Mouse (Mus musculus): ENCODE results near the gene Cdc14a. TPM values are rescaled to one million over a fixed set of nuclear protein-coding genes. Genes with fewer than 3 reads are reported as not detected.

Cdc14a gene
- polyA plus RNA-seq, 1 experiment from 2014 or later, result 2.9 TPM

- no peak for ATAC-seq
- Histone ChIP-seq H3K4me2 (ENCODE audit: low read length) (no peak overlapping the region), H3K27me3 (replicated peaks; ENCODE audit: control insufficient read depth, insufficient read depth, low read length) (no peaks in the 10 kb centered on the region), H3K4me1 (ENCODE audit: control insufficient read depth, insufficient read depth, low read depth, low read length) (no peaks in the 10 kb centered on the region), H3K9ac (ENCODE audit: low read depth, low read length) (no peak overlapping the region), H3K4me3 (ENCODE audit: low read length) (no peak overlapping the region), H3K9me3 (ENCODE audit: control insufficient read depth, low read length) (no peaks in the 10 kb centered on the region), H3K36me3 (ENCODE audit: control insufficient read depth, insufficient read depth, low read length) (no peaks in the 10 kb centered on the region), H3K27ac (ENCODE audit: low read depth, low read length) (no peak overlapping the region)
- WGBS, result 96% methylated on average over 4 of the region's 4 CpGs
Observed at GRCm38 (mm10) chr3:116310672-116311071, 113.2 kb downstream of the Cdc14a start.

GRCm38 (mm10) chr3:116310033-116310432, 113.8 kb downstream of the Cdc14a start:
- no peak for ATAC-seq
- 89% methylated on average over 10 of the region's 10 CpGs for WGBS
- Histone ChIP-seq H3K4me1 (ENCODE audit: control insufficient read depth, insufficient read depth, low read depth, low read length) (no peaks in the 10 kb centered on the region), H3K4me2 (ENCODE audit: low read length) (no peak overlapping the region), H3K27me3 (replicated peaks; ENCODE audit: control insufficient read depth, insufficient read depth, low read length) (no peaks in the 10 kb centered on the region), H3K9me3 (ENCODE audit: control insufficient read depth, low read length) (no peaks in the 10 kb centered on the region), H3K36me3 (ENCODE audit: control insufficient read depth, insufficient read depth, low read length) (no peaks in the 10 kb centered on the region), H3K9ac (ENCODE audit: low read depth, low read length) (no peak overlapping the region), H3K4me3 (ENCODE audit: low read length) (no peak overlapping the region), H3K27ac (ENCODE audit: low read depth, low read length) (no peak overlapping the region)

- no peaks in the 10 kb centered on the region for H3K4me1 ChIP-seq (ENCODE audit: control insufficient read depth, insufficient read depth, low read depth, low read length)
Observed at GRCm38 (mm10) chr3:116304800-116305753, 118.8 kb downstream of the Cdc14a start.

GRCm38 (mm10) chr3:116302581-116302980, 121.3 kb downstream of the Cdc14a start:
- ATAC-seq, result no peak
- no peaks in the 10 kb centered on the region for H3K27me3 ChIP-seq (replicated peaks; ENCODE audit: control insufficient read depth, insufficient read depth, low read length)
- no peak overlapping the region for H3K4me2 ChIP-seq (ENCODE audit: low read length)
- no peak overlapping the region for H3K9ac ChIP-seq (ENCODE audit: low read depth, low read length)
- no peak overlapping the region for H3K27ac ChIP-seq (ENCODE audit: low read depth, low read length)
- H3K36me3 ChIP-seq (ENCODE audit: control insufficient read depth, insufficient read depth, low read length), result no peaks in the 10 kb centered on the region
- H3K9me3 ChIP-seq (ENCODE audit: control insufficient read depth, low read length), result no peaks in the 10 kb centered on the region
- 99% methylated on average over 7 of the region's 7 CpGs for WGBS
- H3K4me1 ChIP-seq (ENCODE audit: control insufficient read depth, insufficient read depth, low read depth, low read length), result no peaks in the 10 kb centered on the region
- H3K4me3 ChIP-seq (ENCODE audit: low read length), result no peak overlapping the region

More at GRCm38 (mm10) chr3:116304800-116305753, 118.8 kb downstream of the Cdc14a start:
- H3K27me3 ChIP-seq (replicated peaks; ENCODE audit: control insufficient read depth, insufficient read depth, low read length), result no peaks in the 10 kb centered on the region
- no peak overlapping the region for H3K27ac ChIP-seq (ENCODE audit: low read depth, low read length)
- no peaks in the 10 kb centered on the region for H3K36me3 ChIP-seq (ENCODE audit: control insufficient read depth, insufficient read depth, low read length)
- H3K9me3 ChIP-seq (ENCODE audit: control insufficient read depth, low read length), result no peaks in the 10 kb centered on the region
- WGBS, result 72% methylated on average over 18 of the region's 18 CpGs
- ATAC-seq, result peak; percentile 58; the same call in 1 of the 2 replicates
- no peak overlapping the region for H3K4me3 ChIP-seq (ENCODE audit: low read length)
- no peak overlapping the region for H3K9ac ChIP-seq (ENCODE audit: low read depth, low read length)
- no peak overlapping the region for H3K4me2 ChIP-seq (ENCODE audit: low read length)

GRCm38 (mm10) chr3:116301754-116302153, 122.1 kb downstream of the Cdc14a start:
- Histone ChIP-seq H3K4me3 (ENCODE audit: low read length) (no peak overlapping the region), H3K36me3 (ENCODE audit: control insufficient read depth, insufficient read depth, low read length) (no peaks in the 10 kb centered on the region), H3K4me2 (ENCODE audit: low read length) (no peak overlapping the region), H3K9ac (ENCODE audit: low read depth, low read length) (no peak overlapping the region), H3K9me3 (ENCODE audit: control insufficient read depth, low read length) (no peaks in the 10 kb centered on the region), H3K4me1 (ENCODE audit: control insufficient read depth, insufficient read depth, low read depth, low read length) (no peaks in the 10 kb centered on the region), H3K27ac (ENCODE audit: low read depth, low read length) (no peak overlapping the region), H3K27me3 (replicated peaks; ENCODE audit: control insufficient read depth, insufficient read depth, low read length) (no peaks in the 10 kb centered on the region)
- WGBS, result 85% methylated on average over 6 of the region's 6 CpGs
- ATAC-seq, result no peak

GRCm38 (mm10) chr3:116298727-116299126, 125.1 kb downstream of the Cdc14a start:
- Histone ChIP-seq H3K27me3 (replicated peaks; ENCODE audit: control insufficient read depth, insufficient read depth, low read length) (no peaks in the 10 kb centered on the region), H3K9ac (ENCODE audit: low read depth, low read length) (no peak overlapping the region), H3K4me1 (ENCODE audit: control insufficient read depth, insufficient read depth, low read depth, low read length) (no peaks in the 10 kb centered on the region), H3K36me3 (ENCODE audit: control insufficient read depth, insufficient read depth, low read length) (peaks cover 1% of the 10 kb centered on the region; the same call in 1 of the 2 replicates), H3K4me2 (ENCODE audit: low read length) (no peak overlapping the region), H3K9me3 (ENCODE audit: control insufficient read depth, low read length) (no peaks in the 10 kb centered on the region), H3K27ac (ENCODE audit: low read depth, low read length) (no peak overlapping the region), H3K4me3 (ENCODE audit: low read length) (no peak overlapping the region)
- 93% methylated on average over 10 of the region's 10 CpGs for WGBS
- ATAC-seq, result no peak

GRCm38 (mm10) chr3:116298003-116298402, 125.8 kb downstream of the Cdc14a start:
- H3K4me3 ChIP-seq (ENCODE audit: low read length), result no peak overlapping the region
- no peak for ATAC-seq
- H3K9me3 ChIP-seq (ENCODE audit: control insufficient read depth, low read length), result no peaks in the 10 kb centered on the region
- no peaks in the 10 kb centered on the region for H3K27me3 ChIP-seq (replicated peaks; ENCODE audit: control insufficient read depth, insufficient read depth, low read length)
- no peak overlapping the region for H3K27ac ChIP-seq (ENCODE audit: low read depth, low read length)
- no peak overlapping the region for H3K9ac ChIP-seq (ENCODE audit: low read depth, low read length)
- WGBS, result 87% methylated on average over 8 of the region's 8 CpGs
- H3K4me2 ChIP-seq (ENCODE audit: low read length), result no peak overlapping the region
- no peaks in the 10 kb centered on the region for H3K4me1 ChIP-seq (ENCODE audit: control insufficient read depth, insufficient read depth, low read depth, low read length)
- peaks cover 5% of the 10 kb centered on the region; the same call in 1 of the 2 replicates for H3K36me3 ChIP-seq (ENCODE audit: control insufficient read depth, insufficient read depth, low read length)

GRCm38 (mm10) chr3:116297170-116297569, 126.7 kb downstream of the Cdc14a start:
- H3K9ac ChIP-seq (ENCODE audit: low read depth, low read length), result no peak overlapping the region
- H3K27ac ChIP-seq (ENCODE audit: low read depth, low read length), result no peak overlapping the region
- no peak overlapping the region for H3K4me3 ChIP-seq (ENCODE audit: low read length)
- 96% methylated on average over 7 of the region's 7 CpGs for WGBS
- no peaks in the 10 kb centered on the region for H3K27me3 ChIP-seq (replicated peaks; ENCODE audit: control insufficient read depth, insufficient read depth, low read length)
- H3K4me2 ChIP-seq (ENCODE audit: low read length), result no peak overlapping the region
- H3K36me3 ChIP-seq (ENCODE audit: control insufficient read depth, insufficient read depth, low read length), result peaks cover 5% of the 10 kb centered on the region; the same call in 1 of the 2 replicates
- ATAC-seq, result no peak
- H3K4me1 ChIP-seq (ENCODE audit: control insufficient read depth, insufficient read depth, low read depth, low read length), result no peaks in the 10 kb centered on the region
- no peaks in the 10 kb centered on the region for H3K9me3 ChIP-seq (ENCODE audit: control insufficient read depth, low read length)

- Histone ChIP-seq H3K9ac (ENCODE audit: low read depth, low read length) (no peak overlapping the region), H3K4me3 (ENCODE audit: low read length) (no peak overlapping the region), H3K36me3 (ENCODE audit: control insufficient read depth, insufficient read depth, low read length) (peaks cover 5% of the 10 kb centered on the region; the same call in 1 of the 2 replicates), H3K4me2 (ENCODE audit: low read length) (no peak overlapping the region), H3K9me3 (ENCODE audit: control insufficient read depth, low read length) (no peaks in the 10 kb centered on the region), H3K27ac (ENCODE audit: low read depth, low read length) (no peak overlapping the region), H3K27me3 (replicated peaks; ENCODE audit: control insufficient read depth, insufficient read depth, low read length) (no peaks in the 10 kb centered on the region), H3K4me1 (ENCODE audit: control insufficient read depth, insufficient read depth, low read depth, low read length) (no peaks in the 10 kb centered on the region)
- no peak for ATAC-seq
- WGBS, result 86% methylated on average over 9 of the region's 9 CpGs
Observed at GRCm38 (mm10) chr3:116290041-116290815, 133.6 kb downstream of the Cdc14a start.

All from hindbrain, embryonic 16.5 days (tissue).